Mouse (Mus musculus): Measurements from ENCODE around the gene Inf2. TPM values are rescaled to one million over a fixed set of nuclear protein-coding genes. Genes with fewer than 3 reads are reported as not detected.

The Inf2 gene
- polyA plus RNA-seq, 1 experiment from 2014 or later = 7.4 TPM

DNA sequence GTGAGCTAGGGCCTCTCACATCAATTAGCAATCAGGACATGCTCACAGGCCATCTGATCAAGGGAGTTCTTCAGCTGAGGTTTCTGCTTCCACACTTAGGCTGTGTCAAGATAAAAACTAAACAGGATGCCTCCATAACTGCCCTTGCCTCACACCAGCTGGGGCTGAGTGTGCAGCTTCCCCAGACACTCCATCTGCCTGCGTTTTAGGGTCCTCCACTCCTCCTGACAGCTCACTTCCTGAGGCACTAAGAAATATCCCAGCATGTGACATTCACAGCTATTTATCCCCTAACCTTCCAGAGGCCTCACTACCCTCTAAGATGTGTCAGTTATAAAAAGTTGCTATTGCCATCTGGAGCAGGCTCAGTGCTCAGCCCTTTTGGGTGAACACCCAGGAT, 42.9 kb downstream of the Inf2 start:
- Histone ChIP-seq H3K4me1 (peaks cover 19% of the 10 kb centered on the region), H3K9ac (no peak overlapping the region), H3K27ac (no peak overlapping the region), H3K36me3 (no peaks in the 10 kb centered on the region), H3K4me2 (no peak overlapping the region), H3K27me3 (no peaks in the 10 kb centered on the region), H3K4me3 (no peak overlapping the region), H3K9me3 (no peaks in the 10 kb centered on the region)
- no peak for ATAC-seq (ENCODE audit: insufficient number of reproducible peaks, low FRiP score, low TSS enrichment, low read depth)
- 15% methylated on average over 1 of the region's 1 CpGs for WGBS

GRCm38 (mm10) chr12:112632084-112632777, 43.6 kb downstream of the Inf2 start:
- no peaks in the 10 kb centered on the region for H3K36me3 ChIP-seq
- no peak overlapping the region for H3K4me2 ChIP-seq
- no peak for ATAC-seq (ENCODE audit: insufficient number of reproducible peaks, low FRiP score, low TSS enrichment, low read depth)
- H3K27ac ChIP-seq = no peak overlapping the region
- 78% methylated on average over 11 of the region's 11 CpGs for WGBS
- no peak overlapping the region for H3K9ac ChIP-seq
- H3K4me3 ChIP-seq = no peak overlapping the region
- H3K9me3 ChIP-seq = no peaks in the 10 kb centered on the region
- H3K4me1 ChIP-seq = peaks cover 15% of the 10 kb centered on the region
- no peaks in the 10 kb centered on the region for H3K27me3 ChIP-seq

DNA sequence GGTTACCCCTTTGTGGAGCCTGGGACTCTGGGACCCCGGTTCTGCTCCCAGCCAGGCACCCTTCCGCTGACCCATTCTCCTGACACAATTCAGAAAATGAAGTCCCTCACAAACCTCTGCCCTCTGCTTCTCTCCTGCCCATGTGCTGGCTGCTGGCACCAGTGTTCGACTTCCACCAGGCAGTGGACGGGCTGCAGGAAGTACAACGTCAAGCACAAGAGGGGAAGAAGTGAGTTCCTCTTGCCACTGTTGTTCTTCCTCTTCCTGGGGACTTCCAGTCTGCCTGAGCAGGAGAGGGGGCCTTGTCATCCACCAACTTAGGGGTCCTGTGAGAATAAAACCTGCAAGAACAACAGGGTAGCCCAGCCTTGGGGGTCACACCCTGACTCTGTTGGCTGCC, 44.3 kb downstream of the Inf2 start:
- Histone ChIP-seq H3K4me2 (no peak overlapping the region), H3K4me3 (no peak overlapping the region), H3K9ac (no peak overlapping the region), H3K27ac (no peak overlapping the region), H3K27me3 (no peaks in the 10 kb centered on the region), H3K9me3 (no peaks in the 10 kb centered on the region), H3K4me1 (peaks cover 15% of the 10 kb centered on the region), H3K36me3 (no peaks in the 10 kb centered on the region)
- 82% methylated on average over 5 of the region's 5 CpGs for WGBS
- ATAC-seq (ENCODE audit: insufficient number of reproducible peaks, low FRiP score, low TSS enrichment, low read depth) = no peak

GRCm38 (mm10) chr12:112633686-112634085, 45.1 kb downstream of the Inf2 start:
- Histone ChIP-seq H3K9ac (no peak overlapping the region), H3K4me3 (no peak overlapping the region), H3K9me3 (no peaks in the 10 kb centered on the region), H3K36me3 (no peaks in the 10 kb centered on the region), H3K4me1 (peaks cover 7% of the 10 kb centered on the region), H3K27ac (no peak overlapping the region), H3K27me3 (no peaks in the 10 kb centered on the region), H3K4me2 (no peak overlapping the region)
- WGBS = 75% methylated on average over 9 of the region's 9 CpGs
- ATAC-seq (ENCODE audit: insufficient number of reproducible peaks, low FRiP score, low TSS enrichment, low read depth) = no peak

GRCm38 (mm10) chr12:112639526-112639925, 50.9 kb downstream of the Inf2 start:
- Histone ChIP-seq H3K27me3 (no peaks in the 10 kb centered on the region), H3K9me3 (no peaks in the 10 kb centered on the region), H3K4me3 (no peak overlapping the region), H3K36me3 (no peaks in the 10 kb centered on the region), H3K9ac (no peak overlapping the region), H3K27ac (no peak overlapping the region), H3K4me2 (no peak overlapping the region), H3K4me1 (0 out of 2 replicates have a peak, but pooled peaks cover 3% of the 10 kb centered on the region)
- 77% methylated on average over 10 of the region's 10 CpGs for WGBS
- no peak for ATAC-seq (ENCODE audit: insufficient number of reproducible peaks, low FRiP score, low TSS enrichment, low read depth)

DNA sequence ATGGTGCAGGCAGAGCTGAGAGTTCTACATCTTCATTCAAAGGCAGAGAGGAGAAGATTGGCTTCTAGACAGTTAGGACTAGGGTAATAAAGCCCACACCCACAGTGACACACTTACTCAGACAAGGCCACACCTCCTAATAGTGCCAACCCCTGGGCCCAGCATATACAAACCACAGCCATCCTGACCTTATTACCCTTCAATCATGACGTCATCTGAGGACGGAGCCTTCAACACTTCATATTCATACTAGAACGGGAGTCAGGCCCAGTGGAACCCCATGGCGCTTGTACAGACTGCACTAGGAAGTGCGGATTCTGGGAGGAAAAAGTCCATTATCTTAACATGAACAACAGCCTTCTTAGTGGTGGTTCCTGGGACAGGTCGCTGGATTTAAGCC, 54.5 kb downstream of the Inf2 start:
- 87% methylated on average over 6 of the region's 6 CpGs for WGBS
- Histone ChIP-seq H3K4me1 (peaks cover 23% of the 10 kb centered on the region), H3K4me2 (no peak overlapping the region), H3K9me3 (no peaks in the 10 kb centered on the region), H3K4me3 (no peak overlapping the region), H3K27me3 (no peaks in the 10 kb centered on the region), H3K36me3 (peaks cover 11% of the 10 kb centered on the region), H3K9ac (no peak overlapping the region), H3K27ac (no peak overlapping the region)
- no peak for ATAC-seq (ENCODE audit: insufficient number of reproducible peaks, low FRiP score, low TSS enrichment, low read depth)

- peak; percentile 99 for ATAC-seq (ENCODE audit: insufficient number of reproducible peaks, low FRiP score, low TSS enrichment, low read depth)
- H3K4me2 ChIP-seq = peak within 1 kb of the TSS; percentile 77
- peak within 1 kb of the TSS; percentile 66 for H3K4me3 ChIP-seq
- H3K27me3 ChIP-seq = no peaks in the 10 kb centered on the region
- peaks cover 23% of the 10 kb centered on the region for H3K4me1 ChIP-seq
- H3K27ac ChIP-seq = peak within 1 kb of the TSS; percentile 91
- no peaks in the 10 kb centered on the region for H3K9me3 ChIP-seq
- WGBS = under 1% methylated on average over 41 of the region's 46 CpGs
- H3K36me3 ChIP-seq = peaks cover 23% of the 10 kb centered on the region
- H3K9ac ChIP-seq = peak within 1 kb of the TSS; percentile 59
These were observed 55.7 kb downstream of the Inf2 start, which contains the start of gene Siva1 for GRCm38 (mm10) chr12:112644180-112644854. Siva1 (plus strand) TSS chr12:112644679.

DNA sequence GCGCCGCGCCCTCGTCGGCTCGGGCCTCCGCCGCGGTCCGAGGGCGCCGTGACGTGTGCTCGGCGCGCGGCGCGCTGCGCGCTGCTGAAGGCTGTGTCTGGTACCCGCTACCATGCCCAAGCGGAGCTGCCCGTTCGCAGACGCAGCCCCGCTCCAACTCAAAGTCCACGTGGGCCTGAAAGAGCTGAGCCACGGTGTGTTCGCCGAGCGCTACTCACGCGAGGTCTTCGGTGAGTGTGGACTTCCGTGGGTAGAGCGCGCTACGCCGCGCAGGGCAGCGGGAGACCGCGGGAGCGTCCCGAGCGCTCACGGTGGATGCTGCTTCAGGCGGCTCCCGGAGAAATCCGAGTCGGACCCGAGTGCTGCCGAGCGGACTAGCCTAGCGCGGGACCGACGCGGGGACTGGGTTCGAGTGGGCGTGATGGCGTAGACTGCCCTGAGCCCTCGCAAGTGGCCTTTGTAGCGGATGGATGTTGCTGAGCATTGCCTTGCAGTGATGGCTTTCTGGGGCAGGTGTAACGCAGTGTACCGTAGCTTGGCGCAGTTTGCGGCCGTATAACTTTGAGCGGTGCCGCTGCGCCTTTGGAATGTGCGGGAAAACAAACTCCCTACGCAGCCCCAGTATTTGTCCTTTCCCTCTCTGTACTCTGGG, 56.4 kb downstream of the Inf2 start:
- no peak; the same call in 1 of the 2 replicates for ATAC-seq (ENCODE audit: insufficient number of reproducible peaks, low FRiP score, low TSS enrichment, low read depth)
- Histone ChIP-seq H3K27me3 (no peaks in the 10 kb centered on the region), H3K9me3 (no peaks in the 10 kb centered on the region), H3K4me3 (peak overlapping the region; percentile 66), H3K9ac (peak overlapping the region; percentile 59), H3K27ac (peak overlapping the region; percentile 91), H3K4me2 (peak overlapping the region; percentile 77), H3K36me3 (peaks cover 30% of the 10 kb centered on the region), H3K4me1 (peaks cover 23% of the 10 kb centered on the region)
- under 1% methylated on average over 75 of the region's 75 CpGs for WGBS

DNA sequence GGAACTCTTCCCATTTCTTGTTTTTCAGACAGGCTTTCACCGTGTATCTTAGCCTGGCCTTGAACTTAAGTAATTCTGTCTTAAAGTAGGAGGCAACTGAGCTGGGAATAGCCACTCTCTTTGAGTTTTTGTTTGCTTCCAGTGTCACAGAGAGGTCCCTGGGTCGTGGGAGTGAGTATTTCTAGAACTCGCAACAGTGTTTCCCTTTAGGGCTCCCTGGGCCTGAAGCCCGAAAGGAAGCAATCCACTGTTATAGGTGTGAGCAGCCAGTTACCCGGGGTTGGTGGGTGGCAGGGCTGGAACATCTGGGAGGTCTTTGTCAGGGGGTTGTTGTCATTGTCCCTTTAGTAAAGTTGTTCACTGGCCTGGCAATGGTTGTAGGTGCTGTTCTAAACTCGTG, 57.6 kb downstream of the Inf2 start:
- Histone ChIP-seq H3K4me1 (peaks cover 26% of the 10 kb centered on the region), H3K4me2 (peak overlapping the region; percentile 77), H3K9me3 (no peaks in the 10 kb centered on the region), H3K27ac (0 out of 2 replicates have a peak overlapping the region, but pooled peaks have one; percentile 91), H3K36me3 (peaks cover 41% of the 10 kb centered on the region), H3K9ac (peak overlapping the region; percentile 59; the same call in 1 of the 2 replicates), H3K27me3 (no peaks in the 10 kb centered on the region), H3K4me3 (peak overlapping the region; percentile 66)
- ATAC-seq (ENCODE audit: insufficient number of reproducible peaks, low FRiP score, low TSS enrichment, low read depth) = no peak
- 36% methylated on average over 6 of the region's 6 CpGs for WGBS

DNA sequence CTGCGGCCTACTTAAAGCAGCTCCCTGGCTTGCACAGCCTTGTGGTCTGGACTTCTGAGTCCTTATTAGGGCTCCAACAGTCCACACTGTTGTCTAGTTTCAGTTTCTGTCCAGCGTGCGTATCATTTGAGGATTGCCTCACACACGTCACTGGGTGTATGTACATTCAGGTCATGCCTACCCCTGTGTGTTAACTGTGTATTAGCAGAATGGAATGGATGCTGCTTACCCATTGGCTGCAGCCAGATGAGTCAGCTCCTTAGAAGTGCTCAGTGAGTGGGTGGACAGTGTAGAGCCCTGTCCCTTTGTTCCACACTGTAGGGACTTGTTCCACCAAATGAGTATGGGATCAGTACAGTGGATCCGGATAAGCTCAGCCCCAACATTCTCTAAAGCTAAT, 59.5 kb downstream of the Inf2 start:
- Histone ChIP-seq H3K9ac (no peak overlapping the region), H3K36me3 (peaks cover 61% of the 10 kb centered on the region), H3K9me3 (no peaks in the 10 kb centered on the region)

DNA sequence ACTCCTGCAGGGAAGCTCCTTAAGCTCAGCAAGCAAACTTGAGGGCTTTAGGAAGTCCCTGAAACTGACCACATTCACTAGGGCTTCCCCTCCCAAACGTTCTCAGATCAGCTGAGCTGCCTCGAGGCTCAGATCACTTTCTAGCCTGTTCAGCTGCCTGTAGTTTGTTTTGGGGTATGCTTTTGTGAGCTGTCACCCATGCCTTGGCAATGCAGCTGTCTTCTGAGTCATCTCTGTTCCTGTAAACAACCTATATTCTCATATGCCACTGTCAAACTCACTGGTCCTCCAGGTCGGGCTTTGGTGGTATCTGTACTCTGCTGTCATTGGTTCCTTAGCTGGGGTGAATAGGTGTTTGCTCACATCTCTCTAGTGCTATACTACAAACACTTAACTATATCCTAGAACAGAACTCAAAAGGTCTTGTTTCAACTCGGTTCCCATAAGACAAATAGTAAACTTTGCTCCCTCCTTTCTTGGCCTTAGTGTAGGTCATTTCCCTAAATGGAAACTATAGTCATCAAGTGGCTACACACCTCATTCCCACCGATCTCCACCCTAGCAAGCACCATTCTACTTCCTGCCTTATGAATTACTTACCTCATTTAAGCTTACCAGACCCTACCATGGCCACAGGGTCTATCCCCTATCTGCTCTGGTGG, 63.3 kb downstream of the Inf2 start:
- no peak overlapping the region for H3K4me2 ChIP-seq
- H3K9me3 ChIP-seq = no peaks in the 10 kb centered on the region
- WGBS = 77% methylated on average over 5 of the region's 5 CpGs
- peaks cover 14% of the 10 kb centered on the region for H3K4me1 ChIP-seq
- H3K36me3 ChIP-seq = peaks cover 99% of the 10 kb centered on the region
- no peak overlapping the region for H3K9ac ChIP-seq
- H3K27me3 ChIP-seq = no peaks in the 10 kb centered on the region
- no peak for ATAC-seq (ENCODE audit: insufficient number of reproducible peaks, low FRiP score, low TSS enrichment, low read depth)
- no peak overlapping the region for H3K4me3 ChIP-seq
- H3K27ac ChIP-seq = no peak overlapping the region

More for the DNA sequence above, 59.5 kb downstream of the Inf2 start:
- no peak overlapping the region for H3K4me3 ChIP-seq
- H3K4me1 ChIP-seq = peaks cover 26% of the 10 kb centered on the region
- H3K27me3 ChIP-seq = no peaks in the 10 kb centered on the region
- 86% methylated on average over 5 of the region's 5 CpGs for whole genome bisulfite sequencing
- no peak overlapping the region for H3K27ac ChIP-seq
- no peak overlapping the region for H3K4me2 ChIP-seq
- no peak for ATAC-seq (ENCODE audit: insufficient number of reproducible peaks, low FRiP score, low TSS enrichment, low read depth)
